ENCODE assay signal across 14 mouse cellular contexts in genomic region chr8:126813621-126814020, GRCm38 (mm10).
DNase-seq lines count a peak whose midpoint lies in the region; ATAC-seq and TF ChIP-seq lines count a peak whose summit lies in the region.
"Had no signal": no experiment of that assay in that cellular context is flagged by ENCODE, and none has a peak within 500 bp of the region (broad histone marks: within the 10 kb centered on the region; RNA-seq: fewer than 3 reads in every experiment).

No protein-coding gene starts in this region.

- H3K4me2 ChIP-seq in kidney, postnatal 0 days (ENCODE audit: low read length) = no peak overlapping the region
- H3K4me2 ChIP-seq in forebrain, embryonic 16.5 days (ENCODE audit: low read length) = no peak overlapping the region
- H3K4me2 ChIP-seq: hindbrain, embryonic 14.5 days had no signal

- H3K4me3 ChIP-seq in kidney, postnatal 0 days (replicated peaks; ENCODE audit: low read depth, low read length) = no peak overlapping the region
- no peak overlapping the region for H3K4me3 ChIP-seq in testis, adult 2 months (ENCODE audit: control insufficient read depth, low read depth, low read length)
- H3K4me3 ChIP-seq in G1E (ENCODE audit: low read depth, low read length) = no peak overlapping the region
- H3K4me3 ChIP-seq in small intestine, adult 2 months (ENCODE audit: low read depth, low read length) = no peak overlapping the region
- no peak overlapping the region for H3K4me3 ChIP-seq in forebrain, embryonic 16.5 days (replicated peaks; ENCODE audit: low read length)
- H3K4me3 ChIP-seq: myocyte had no signal

- TF ChIP-seq CTCF in kidney, postnatal 0 days (IDR thresholded peaks at IDR 0.05; ENCODE audit: low read depth) = peak; percentile 51
- TF ChIP-seq CTCF in testis, adult 2 months (IDR thresholded peaks at IDR 0.05; ENCODE audit: control insufficient read depth, insufficient read depth, insufficient replicate concordance, low read depth, low read length) = peak; percentile 57; the same call in 1 of the 2 replicates
- peak; percentile 34; the same call in 1 of the 2 replicates for TF ChIP-seq CTCF in G1E (IDR thresholded peaks at IDR 0.05; ENCODE audit: low read depth, low read length)
- TF ChIP-seq CTCF in small intestine, adult 2 months (IDR thresholded peaks at IDR 0.05; ENCODE audit: extremely low read depth, insufficient read length, insufficient replicate concordance, low read depth, low read length) = peak; percentile 43; the same call in 1 of the 2 replicates

- ATAC-seq in kidney, postnatal 0 days (replicated peaks; ENCODE audit: low FRiP score, low read depth) = no peak
- ATAC-seq in G1E (ENCODE audit: extremely low read depth, insufficient number of reproducible peaks, low FRiP score, poor library complexity, severe bottlenecking) = no peak
- no peak for ATAC-seq in forebrain, embryonic 16.5 days

- H3K27me3 ChIP-seq in kidney, postnatal 0 days (ENCODE audit: insufficient read depth, low read length) = no peaks in the 10 kb centered on the region
- H3K27me3 ChIP-seq in testis, adult 2 months (ENCODE audit: control insufficient read depth, insufficient read depth, low read length) = no peaks in the 10 kb centered on the region
- peaks cover 13% of the 10 kb centered on the region for H3K27me3 ChIP-seq in G1E (ENCODE audit: insufficient read depth, low read length)
- no peaks in the 10 kb centered on the region for H3K27me3 ChIP-seq in small intestine, adult 2 months (ENCODE audit: control insufficient read depth, insufficient read depth, low read length)
- H3K27me3 ChIP-seq in forebrain, embryonic 16.5 days (replicated peaks; ENCODE audit: control insufficient read depth, insufficient read depth, low read length) = no peaks in the 10 kb centered on the region

- DNase-seq in kidney, postnatal 0 days (ENCODE audit: low spot score) = no peak
- no peak for DNase-seq in kidney, postnatal 36 days
- no peak for DNase-seq in testis, postnatal 10 days (ENCODE audit: low spot score)
- no peak for DNase-seq in G1E (ENCODE audit: low spot score)
- DNase-seq in spleen, postnatal 36 days (ENCODE audit: low spot score in 2 of 2) = no peak
- DNase-seq: adrenal gland, postnatal 10 days; cerebellum, postnatal 14 days; heart, adult 11 months; kidney, adult 8-10 months had no signal

- no peaks in the 10 kb centered on the region for H3K4me1 ChIP-seq in kidney, postnatal 0 days (replicated peaks; ENCODE audit: insufficient read depth, low read length)
- no peaks in the 10 kb centered on the region for H3K4me1 ChIP-seq in testis, adult 2 months (ENCODE audit: control insufficient read depth, insufficient read depth, low read length)
- H3K4me1 ChIP-seq in G1E (ENCODE audit: insufficient read depth, low read depth, low read length) = peaks cover 55% of the 10 kb centered on the region
- peaks cover 13% of the 10 kb centered on the region; the same call in 1 of the 2 replicates for H3K4me1 ChIP-seq in small intestine, adult 2 months (ENCODE audit: control insufficient read depth, insufficient read depth, insufficient read length, low read length)
- no peaks in the 10 kb centered on the region for H3K4me1 ChIP-seq in forebrain, embryonic 16.5 days (replicated peaks; ENCODE audit: control insufficient read depth, insufficient read depth, low read length)

- H3K27ac ChIP-seq in kidney, postnatal 0 days = no peak overlapping the region
- H3K27ac ChIP-seq in testis, adult 2 months (ENCODE audit: control insufficient read depth, insufficient read depth, low read depth, low read length) = no peak overlapping the region
- H3K27ac ChIP-seq in small intestine, adult 2 months (ENCODE audit: insufficient read depth, low read depth, low read length) = peak overlapping the region; percentile 78
- no peak overlapping the region for H3K27ac ChIP-seq in forebrain, embryonic 16.5 days (ENCODE audit: low read length)
- H3K27ac ChIP-seq: hindbrain, embryonic 14.5 days had no signal

- H3K36me3 ChIP-seq in kidney, postnatal 0 days (ENCODE audit: insufficient read depth, low read length) = no peaks in the 10 kb centered on the region
- H3K36me3 ChIP-seq in testis, adult 2 months (ENCODE audit: control insufficient read depth, insufficient read depth, low read length) = no peaks in the 10 kb centered on the region
- H3K36me3 ChIP-seq in G1E (replicated peaks) = no peaks in the 10 kb centered on the region
- H3K36me3 ChIP-seq in small intestine, adult 2 months (ENCODE audit: control insufficient read depth, insufficient read depth, low read length) = no peaks in the 10 kb centered on the region
- no peaks in the 10 kb centered on the region for H3K36me3 ChIP-seq in forebrain, embryonic 16.5 days (ENCODE audit: control insufficient read depth, insufficient read depth)

- WGBS in kidney, postnatal 0 days = 80% methylated on average over 4 of the region's 4 CpGs
- 92% methylated on average over 4 of the region's 4 CpGs for WGBS in small intestine, adult 2 months
- 77% methylated on average over 4 of the region's 4 CpGs for WGBS in forebrain, embryonic 16.5 days

- 0 out of 2 replicates have a peak, but pooled peaks cover 7% of the 10 kb centered on the region for H3K9me3 ChIP-seq in kidney, postnatal 0 days (replicated peaks; ENCODE audit: low read length)
- peaks cover 14% of the 10 kb centered on the region for H3K9me3 ChIP-seq in G1E (replicated peaks)
- H3K9me3 ChIP-seq in forebrain, embryonic 16.5 days (ENCODE audit: control insufficient read depth, low read length) = peaks cover 7% of the 10 kb centered on the region; the same call in 1 of the 2 replicates

- no peak for TF ChIP-seq POLR2A in testis, adult 2 months (IDR thresholded peaks at IDR 0.05; ENCODE audit: control insufficient read depth, low read depth, low read length)
- no peak for TF ChIP-seq POLR2A in small intestine, adult 2 months (IDR thresholded peaks at IDR 0.05; ENCODE audit: low read depth, low read length)

- H3K9ac ChIP-seq in kidney, postnatal 0 days (ENCODE audit: low read depth, low read length) = no peak overlapping the region
- H3K9ac ChIP-seq in forebrain, embryonic 16.5 days (replicated peaks; ENCODE audit: low read depth, low read length) = no peak overlapping the region
- H3K9ac ChIP-seq: hindbrain, embryonic 14.5 days had no signal
